Mouse (Mus musculus) heart, embryonic 15.5 days (tissue): Measurements from ENCODE around the gene Gdf1. TPM values are rescaled to one million over a fixed set of nuclear protein-coding genes. Genes with fewer than 3 reads are reported as not detected.

Experiments
- ATAC-seq: fragments of 200-750 bp; cut with Nextera tagmentation; replicated peaks from 2 replicates; pipeline ENCODE4 v1.8.0; 2017; ENCODE audit warnings: low read depth, moderate TSS enrichment; ENCODE audit not compliant: insufficient number of reproducible peaks, insufficient read depth, low FRiP score
- H3K27ac ChIP-seq: fragments of 300-500 bp; sonication (generic); 2 replicates; pipeline ENCODE4 v1.5.1; 2015; ENCODE audit warnings: mild to moderate bottlenecking, inconsistent platforms
- H3K27me3 ChIP-seq: fragments of 300-500 bp; sonication (generic); 2 replicates; pipeline ENCODE4 v1.6.1; 2015; ENCODE audit warnings: inconsistent platforms
- H3K36me3 ChIP-seq: fragments of 300-500 bp; sonication (generic); 2 replicates; pipeline ENCODE4 v1.6.1; 2015; ENCODE audit warnings: mild to moderate bottlenecking, inconsistent platforms
- H3K4me1 ChIP-seq: fragments of 300-500 bp; sonication (generic); replicated peaks from 2 replicates; pipeline ENCODE4 v1.6.1; 2015; ENCODE audit warnings: inconsistent platforms
- H3K4me2 ChIP-seq: fragments of 300-500 bp; sonication (generic); 2 replicates; pipeline ENCODE4 v1.6.1; 2015; ENCODE audit warnings: inconsistent platforms, mild to moderate bottlenecking, moderate library complexity
- H3K4me3 ChIP-seq: fragments of 300-500 bp; sonication (generic); 2 replicates; pipeline ENCODE4 v1.5.1; 2015; ENCODE audit warnings: mild to moderate bottlenecking, inconsistent platforms
- H3K9ac ChIP-seq: fragments of 300-500 bp; sonication (generic); 2 replicates; pipeline ENCODE4 v1.6.1; 2015; ENCODE audit warnings: mild to moderate bottlenecking, inconsistent platforms
- H3K9me3 ChIP-seq: fragments of 300-500 bp; sonication (generic); replicated peaks from 2 replicates; pipeline ENCODE4 v1.6.1; 2016; ENCODE audit warnings: inconsistent platforms
- WGBS: fragments of 180-500 bp; shearing (Covaris S2); methylation state at CpG from one replicate; pipeline ENCODE4 v1.1.7; 2015; ENCODE audit warnings: mixed read lengths; 5-methylcytosine and 5-hydroxymethylcytosine counted together
- polyA plus RNA-seq: library from polyadenylated mRNA; unstranded; fragments of >200 nt; fragmentation: Nextera tagmentation; extraction: Ambion mirVana; gene quantifications from 2 replicates; pipeline ENCODE4 v1.2.1, GENCODE M21; 2015

The Gdf1 gene
- polyA plus RNA-seq, 1 experiment from 2014 or later = 0.31 TPM

DNA sequence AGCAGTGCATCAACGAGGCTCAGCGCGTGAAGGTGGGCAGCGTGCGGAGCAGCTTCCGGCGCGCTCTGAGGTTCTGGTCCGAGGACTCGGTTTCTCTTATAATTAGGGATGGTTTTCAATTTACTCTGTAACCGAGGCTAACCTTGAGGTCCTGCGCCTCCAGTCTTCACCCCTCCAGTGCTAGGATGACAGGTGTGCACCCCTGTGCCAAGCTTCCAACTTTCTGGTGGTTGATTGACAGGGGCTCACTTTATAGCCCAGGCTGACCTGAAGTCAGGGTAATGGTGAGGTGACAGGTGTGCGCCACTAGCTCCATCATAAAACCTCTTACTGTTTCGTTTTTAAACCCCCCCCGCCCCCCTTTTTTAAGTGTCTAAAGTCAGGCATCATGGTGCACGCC is 26.7 kb upstream of the Gdf1 start:
- Histone ChIP-seq H3K9ac (peak overlapping the region; percentile 69), H3K27ac (peak overlapping the region; percentile 63), H3K9me3 (no peaks in the 10 kb centered on the region), H3K4me3 (peak overlapping the region; percentile 64), H3K4me1 (peaks cover 26% of the 10 kb centered on the region), H3K27me3 (no peaks in the 10 kb centered on the region), H3K36me3 (peaks cover 48% of the 10 kb centered on the region), H3K4me2 (peak overlapping the region; percentile 85)
- 1% methylated on average over 16 of the region's 16 CpGs for WGBS
- ATAC-seq = no peak

DNA sequence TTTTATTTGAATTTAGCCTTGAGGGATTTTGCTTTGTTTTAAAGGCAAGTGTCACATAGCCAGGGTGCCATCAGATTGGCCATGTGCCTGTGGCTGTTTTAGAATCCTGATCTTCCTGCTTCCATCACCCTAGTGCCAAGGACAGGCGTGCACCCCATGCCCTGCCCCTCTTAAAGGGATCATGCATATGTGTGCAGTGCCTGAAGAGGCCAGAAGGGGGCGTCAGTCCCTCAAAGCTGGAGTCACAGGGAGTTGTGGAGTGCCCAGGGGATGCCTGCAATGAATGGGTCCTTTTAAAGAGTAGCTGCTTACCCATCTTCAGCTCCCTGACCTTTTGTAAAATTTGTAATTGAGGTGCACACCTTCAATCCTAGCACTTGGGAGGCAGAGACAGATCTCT is 20.3 kb upstream of the Gdf1 start:
- no peak overlapping the region for H3K27ac ChIP-seq
- no peak for ATAC-seq
- WGBS = 34% methylated on average over 2 of the region's 2 CpGs
- H3K9ac ChIP-seq = no peak overlapping the region
- H3K9me3 ChIP-seq = no peaks in the 10 kb centered on the region
- peaks cover 10% of the 10 kb centered on the region for H3K4me1 ChIP-seq
- H3K4me3 ChIP-seq = no peak overlapping the region
- H3K4me2 ChIP-seq = no peak overlapping the region
- H3K27me3 ChIP-seq = no peaks in the 10 kb centered on the region
- H3K36me3 ChIP-seq = peaks cover 81% of the 10 kb centered on the region

DNA sequence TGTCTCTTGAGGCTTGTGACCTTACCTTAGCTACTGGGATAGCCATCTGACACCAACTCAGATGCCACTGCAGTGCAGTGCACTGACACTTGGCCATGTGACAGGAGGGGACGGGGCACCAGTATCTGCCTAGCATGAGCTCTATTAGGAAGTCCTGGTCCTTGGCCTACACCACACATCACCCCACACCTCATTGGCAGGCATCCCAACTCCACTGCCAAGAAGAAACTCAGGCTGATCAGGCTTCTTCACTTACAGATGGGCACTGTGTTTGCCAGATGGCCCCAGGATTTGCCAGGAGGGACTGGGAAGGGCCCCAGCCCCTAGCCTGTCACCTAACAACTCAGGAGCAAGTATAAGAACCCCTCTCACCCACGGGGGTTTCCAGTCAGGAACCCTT is 16.2 kb upstream of the Gdf1 start:
- H3K4me3 ChIP-seq = no peak overlapping the region
- ATAC-seq = no peak
- no peak overlapping the region for H3K9ac ChIP-seq
- peaks cover 35% of the 10 kb centered on the region for H3K4me1 ChIP-seq
- H3K9me3 ChIP-seq = no peaks in the 10 kb centered on the region
- WGBS = 52% methylated on average over 2 of the region's 2 CpGs
- H3K27me3 ChIP-seq = 0 out of 2 replicates have a peak, but pooled peaks cover 4% of the 10 kb centered on the region
- H3K36me3 ChIP-seq = peaks cover 44% of the 10 kb centered on the region
- no peak overlapping the region for H3K4me2 ChIP-seq
- H3K27ac ChIP-seq = no peak overlapping the region

DNA sequence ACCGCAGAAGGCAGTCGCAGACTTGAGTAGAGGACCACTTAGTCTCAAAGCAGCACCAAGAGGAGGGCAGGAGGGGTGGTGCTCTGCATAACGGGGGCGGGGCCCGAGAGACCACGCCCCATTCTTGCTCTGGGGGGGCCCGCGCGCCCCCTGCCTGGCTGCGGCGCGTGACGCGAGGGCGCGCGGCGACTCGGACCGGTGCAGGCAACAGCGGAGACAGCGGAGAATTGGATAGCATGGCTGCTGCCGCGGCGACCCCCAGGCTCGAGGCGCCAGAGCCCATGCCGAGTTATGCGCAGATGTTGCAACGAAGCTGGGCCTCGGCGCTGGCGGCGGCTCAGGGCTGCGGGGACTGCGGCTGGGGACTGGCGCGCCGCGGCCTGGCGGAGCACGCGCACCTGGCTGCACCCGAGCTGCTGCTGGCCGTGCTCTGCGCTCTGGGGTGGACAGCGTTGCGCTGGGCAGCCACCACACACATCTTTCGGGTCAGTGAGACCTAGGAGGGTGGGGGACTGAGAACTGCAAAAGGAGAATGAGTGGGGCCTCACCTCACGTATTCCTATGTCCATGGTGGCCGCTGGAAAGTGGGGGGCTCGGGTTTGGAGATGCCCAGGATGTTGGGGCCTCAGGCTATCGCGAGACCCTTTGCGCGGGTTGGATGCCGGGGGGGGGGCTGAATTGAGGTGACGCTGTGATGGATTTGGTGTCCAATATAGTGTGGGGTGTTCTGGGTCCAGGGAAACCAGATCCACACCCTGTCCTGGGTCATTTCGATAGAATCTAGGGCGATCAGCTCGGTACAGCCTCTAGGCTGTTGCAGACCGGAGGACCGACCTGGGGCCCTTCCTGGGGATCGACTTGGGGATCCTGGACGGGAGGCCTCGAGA is 13.8 kb upstream of the Gdf1 start, which contains the start of gene Cers1:
TSS of gene Cers1 (plus strand) at position 152 of the 887 bp plus-strand sequence.
- 0 out of 2 replicates have a peak, but pooled peaks cover 4% of the 10 kb centered on the region for H3K27me3 ChIP-seq
- H3K36me3 ChIP-seq = peaks cover 24% of the 10 kb centered on the region
- WGBS = 3% methylated on average over 66 of the region's 66 CpGs
- H3K27ac ChIP-seq = peak within 1 kb of the TSS; percentile 10; the same call in 1 of the 2 replicates
- peak; percentile 65 for ATAC-seq
- peak within 1 kb of the TSS; percentile 78 for H3K4me2 ChIP-seq
- no peaks in the 10 kb centered on the region for H3K9me3 ChIP-seq
- H3K4me1 ChIP-seq = peaks cover 35% of the 10 kb centered on the region
- H3K9ac ChIP-seq = peak within 1 kb of the TSS; percentile 47
- peak within 1 kb of the TSS; percentile 53 for H3K4me3 ChIP-seq

DNA sequence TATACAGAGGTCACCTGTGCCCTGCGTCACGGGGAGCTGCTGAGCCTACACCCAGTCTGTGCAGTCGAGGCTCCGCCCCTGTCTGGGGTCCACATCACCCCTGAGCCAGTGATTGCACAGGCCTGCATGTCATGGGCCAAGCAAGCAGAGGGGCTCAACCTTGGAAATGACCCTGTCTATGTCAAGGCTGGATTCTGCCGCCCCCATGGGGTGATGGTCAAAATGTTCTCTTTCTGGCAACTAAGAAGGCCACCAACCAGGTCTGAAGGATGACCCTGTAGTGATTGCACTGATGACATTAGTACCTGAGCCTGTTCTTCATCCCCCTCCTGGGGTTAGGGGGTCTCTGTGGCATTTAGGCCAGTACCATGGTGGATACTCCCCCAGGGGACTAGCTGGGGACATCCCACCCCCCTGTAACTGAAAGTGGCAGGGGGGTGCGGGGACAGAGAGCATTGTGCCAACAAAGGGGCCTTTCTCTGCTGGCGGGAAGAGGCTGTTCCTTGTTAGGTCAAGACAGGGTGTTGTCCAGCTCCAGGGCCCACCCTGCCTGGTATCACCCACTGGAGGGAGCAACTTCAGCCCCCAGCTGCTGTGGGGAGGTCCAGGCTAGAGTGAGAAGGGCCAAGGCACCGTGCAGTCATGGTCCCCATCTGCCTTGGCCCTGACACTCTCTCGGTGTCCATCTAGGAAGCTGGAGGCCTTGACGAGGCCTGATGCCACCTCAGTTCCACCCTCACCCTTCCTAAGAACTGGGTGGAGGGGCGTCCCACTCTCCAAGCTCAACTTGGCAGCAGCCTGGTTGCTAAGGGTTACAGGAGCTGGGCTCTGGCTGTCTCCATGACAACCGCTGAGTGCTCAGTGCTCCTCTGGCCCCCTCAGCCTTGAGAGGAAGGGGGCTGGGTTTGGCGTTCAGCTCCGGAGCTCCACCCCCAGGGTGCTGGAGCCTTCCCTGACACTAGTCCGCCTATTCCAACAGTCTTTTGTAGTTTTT is 12.8 kb upstream of the Gdf1 start:
- Histone ChIP-seq H3K27ac (no peak overlapping the region), H3K27me3 (0 out of 2 replicates have a peak, but pooled peaks cover 4% of the 10 kb centered on the region), H3K36me3 (peaks cover 14% of the 10 kb centered on the region), H3K4me2 (peak overlapping the region; percentile 78), H3K4me3 (peak overlapping the region; percentile 53), H3K9me3 (no peaks in the 10 kb centered on the region), H3K9ac (0 out of 2 replicates have a peak overlapping the region, but pooled peaks have one; percentile 47), H3K4me1 (peaks cover 35% of the 10 kb centered on the region)
- WGBS = 28% methylated on average over 15 of the region's 15 CpGs
- 0 out of 2 replicates have a peak, but pooled peaks have one; percentile 32 for ATAC-seq

DNA sequence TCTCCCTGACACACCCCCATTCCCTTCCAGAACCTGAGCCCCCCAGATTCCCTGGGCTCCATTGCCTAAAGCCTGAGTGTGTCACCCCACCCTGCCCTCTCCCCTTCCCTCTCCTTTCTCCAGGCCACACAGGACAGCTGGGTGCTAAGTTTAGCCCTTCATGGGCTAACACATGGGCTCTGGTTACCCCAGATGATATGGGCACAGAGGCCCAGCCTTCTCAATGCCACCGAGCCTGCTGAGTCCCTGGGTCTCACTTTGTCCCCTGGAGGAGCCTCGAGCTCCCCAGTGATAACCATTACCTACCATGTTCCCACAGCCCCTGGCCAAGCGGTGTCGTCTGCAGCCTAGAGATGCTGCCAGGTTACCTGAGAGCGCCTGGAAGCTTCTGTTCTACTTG is 11.7 kb upstream of the Gdf1 start:
- Histone ChIP-seq H3K27ac (no peak overlapping the region), H3K4me3 (no peak overlapping the region), H3K27me3 (0 out of 2 replicates have a peak, but pooled peaks cover 4% of the 10 kb centered on the region), H3K4me1 (peaks cover 35% of the 10 kb centered on the region), H3K9me3 (no peaks in the 10 kb centered on the region), H3K4me2 (no peak overlapping the region), H3K36me3 (peaks cover 7% of the 10 kb centered on the region), H3K9ac (no peak overlapping the region)
- ATAC-seq = no peak
- WGBS = 72% methylated on average over 5 of the region's 5 CpGs

DNA sequence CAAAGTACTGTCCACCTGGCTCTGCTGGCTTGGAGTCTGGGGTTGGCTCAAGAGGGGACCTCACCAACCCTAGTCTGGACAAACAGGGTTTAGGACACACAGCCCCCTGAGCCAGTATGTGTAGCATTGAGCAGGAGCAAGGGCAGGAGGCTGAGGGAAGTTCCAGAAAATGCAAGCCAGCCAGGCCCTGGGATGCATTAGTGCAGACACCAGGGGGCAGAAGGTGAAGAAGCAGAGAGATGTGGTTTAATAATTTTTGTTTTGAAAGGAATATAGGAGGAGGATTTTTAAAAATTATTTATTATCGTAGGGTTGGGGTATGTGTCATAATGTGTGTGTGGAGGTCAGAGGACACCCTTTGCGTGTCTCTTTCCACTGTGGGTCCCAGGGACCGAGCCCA is 5.9 kb upstream of the Gdf1 start:
- H3K4me2 ChIP-seq = no peak overlapping the region
- 87% methylated on average over 3 of the region's 3 CpGs for WGBS
- H3K9ac ChIP-seq = no peak overlapping the region
- H3K4me3 ChIP-seq = no peak overlapping the region
- H3K9me3 ChIP-seq = no peaks in the 10 kb centered on the region
- H3K4me1 ChIP-seq = no peaks in the 10 kb centered on the region
- no peak overlapping the region for H3K27ac ChIP-seq
- ATAC-seq = no peak
- H3K36me3 ChIP-seq = no peaks in the 10 kb centered on the region
- no peaks in the 10 kb centered on the region for H3K27me3 ChIP-seq

DNA sequence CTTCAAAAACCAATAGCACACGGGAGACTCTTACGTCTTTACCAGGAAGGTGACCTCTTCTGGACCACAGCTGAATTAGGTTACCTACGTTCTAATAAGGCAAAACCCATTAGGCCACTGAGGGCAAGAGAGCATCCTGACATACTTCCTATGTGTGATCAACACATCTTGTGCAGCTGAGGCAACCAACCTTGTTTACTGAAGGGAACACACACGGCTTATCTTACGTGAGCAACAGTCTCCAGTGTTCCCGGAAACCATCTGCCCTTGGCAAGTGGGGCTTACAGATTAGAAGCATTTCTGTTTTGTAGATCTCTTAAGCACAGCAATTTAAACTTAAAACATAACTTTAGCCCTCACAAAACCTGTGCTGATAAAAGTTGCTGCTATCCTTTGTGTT is 2.1 kb upstream of the Gdf1 start:
- H3K36me3 ChIP-seq = peaks cover 14% of the 10 kb centered on the region
- no peak overlapping the region for H3K4me3 ChIP-seq
- H3K27ac ChIP-seq = no peak overlapping the region
- no peak overlapping the region for H3K4me2 ChIP-seq
- H3K4me1 ChIP-seq = peaks cover 22% of the 10 kb centered on the region
- no peak overlapping the region for H3K9ac ChIP-seq
- 80% methylated on average over 6 of the region's 6 CpGs for WGBS
- H3K27me3 ChIP-seq = peaks cover 19% of the 10 kb centered on the region
- no peak for ATAC-seq
- no peaks in the 10 kb centered on the region for H3K9me3 ChIP-seq

DNA sequence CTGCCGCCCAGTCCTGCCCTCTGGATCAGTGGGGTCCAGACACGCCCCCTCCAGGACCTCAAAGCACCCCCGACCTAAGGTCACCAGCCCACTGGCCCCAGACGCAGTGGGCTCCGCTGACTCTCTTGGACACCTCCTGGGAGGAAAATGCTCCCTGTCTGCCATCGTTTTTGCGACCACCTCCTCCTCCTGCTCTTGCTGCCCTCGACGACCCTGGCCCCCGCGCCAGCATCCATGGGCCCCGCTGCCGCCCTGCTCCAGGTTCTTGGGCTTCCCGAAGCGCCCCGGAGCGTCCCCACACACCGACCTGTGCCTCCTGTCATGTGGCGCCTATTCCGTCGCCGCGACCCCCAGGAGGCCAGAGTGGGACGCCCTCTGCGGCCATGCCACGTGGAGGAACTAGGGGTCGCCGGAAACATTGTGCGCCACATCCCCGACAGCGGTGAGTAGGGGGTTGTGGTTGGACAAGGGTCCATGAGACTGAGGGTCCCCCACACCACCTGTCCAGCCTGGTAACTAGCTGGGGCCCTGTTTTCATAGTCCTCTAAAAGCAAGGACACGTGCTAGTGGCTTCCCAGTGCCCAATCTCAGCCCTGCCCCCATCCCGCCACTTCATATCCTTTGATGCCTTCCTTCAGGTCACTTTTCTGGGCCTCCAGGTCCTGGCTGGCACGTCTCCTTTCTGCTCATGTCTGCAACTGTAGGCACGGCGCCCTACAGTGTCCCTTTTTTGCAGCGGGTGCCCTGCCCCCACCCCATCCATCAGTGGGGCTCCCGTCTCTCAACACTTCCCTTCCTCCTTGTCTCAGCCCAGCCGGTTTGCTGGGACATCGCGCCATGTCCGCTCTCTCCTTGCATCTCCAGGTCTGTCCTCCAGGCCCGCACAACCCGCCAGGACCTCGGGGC is 471 bp downstream of the Gdf1 start:
- peak overlapping the region; percentile 53 for H3K4me2 ChIP-seq
- no peak overlapping the region for H3K27ac ChIP-seq
- peak; percentile 19; the same call in 1 of the 2 replicates for ATAC-seq
- H3K4me1 ChIP-seq = peaks cover 23% of the 10 kb centered on the region
- 11% methylated on average over 45 of the region's 45 CpGs for WGBS
- no peaks in the 10 kb centered on the region for H3K9me3 ChIP-seq
- H3K4me3 ChIP-seq = peak overlapping the region; percentile 15
- peak overlapping the region; percentile 21; the same call in 1 of the 2 replicates for H3K9ac ChIP-seq
- H3K36me3 ChIP-seq = peaks cover 40% of the 10 kb centered on the region
- H3K27me3 ChIP-seq = peaks cover 19% of the 10 kb centered on the region

DNA sequence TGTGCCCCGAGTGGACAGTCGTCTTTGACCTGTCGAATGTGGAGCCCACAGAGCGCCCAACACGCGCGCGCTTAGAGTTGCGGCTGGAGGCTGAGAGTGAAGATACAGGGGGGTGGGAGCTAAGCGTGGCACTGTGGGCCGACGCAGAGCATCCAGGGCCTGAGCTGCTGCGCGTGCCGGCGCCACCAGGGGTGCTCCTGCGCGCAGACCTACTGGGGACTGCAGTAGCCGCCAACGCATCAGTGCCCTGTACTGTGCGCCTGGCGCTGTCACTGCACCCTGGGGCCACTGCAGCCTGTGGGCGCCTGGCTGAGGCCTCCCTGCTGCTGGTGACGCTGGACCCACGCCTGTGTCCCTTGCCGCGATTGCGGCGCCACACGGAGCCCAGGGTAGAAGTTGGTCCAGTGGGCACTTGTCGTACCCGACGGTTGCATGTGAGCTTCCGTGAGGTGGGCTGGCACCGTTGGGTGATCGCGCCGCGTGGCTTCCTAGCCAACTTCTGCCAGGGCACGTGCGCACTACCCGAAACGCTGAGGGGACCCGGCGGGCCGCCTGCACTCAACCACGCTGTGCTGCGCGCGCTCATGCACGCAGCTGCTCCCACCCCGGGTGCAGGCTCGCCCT is 1.2 kb downstream of the Gdf1 start:
- peaks cover 47% of the 10 kb centered on the region for H3K36me3 ChIP-seq
- H3K4me2 ChIP-seq = peak overlapping the region; percentile 53
- peak; percentile 73 for ATAC-seq
- H3K9me3 ChIP-seq = no peaks in the 10 kb centered on the region
- H3K27me3 ChIP-seq = peaks cover 19% of the 10 kb centered on the region
- H3K9ac ChIP-seq = peak overlapping the region; percentile 21; the same call in 1 of the 2 replicates
- no peak overlapping the region for H3K27ac ChIP-seq
- WGBS = 37% methylated on average over 53 of the region's 53 CpGs
- H3K4me3 ChIP-seq = peak overlapping the region; percentile 15
- peaks cover 23% of the 10 kb centered on the region for H3K4me1 ChIP-seq
